Mouse (Mus musculus) liver, embryonic 14.5 days (tissue): ENCODE measurements around the gene Vegfb.

Experiments used
- CTCF ChIP-seq: IDR thresholded peaks from 2 replicates; pipeline ENCODE4 v1.5.1; 2016; ENCODE audit warnings: antibody characterized with exemption, low read depth, control low read depth
- EP300 ChIP-seq: IDR thresholded peaks from 2 replicates; pipeline ENCODE4 v1.6.1; 2016; ENCODE audit warnings: antibody characterized with exemption, low read depth

GRCm38 (mm10) chr19:6971644-6972043 lies 15.8 kb downstream of the Vegfb start:
- TF ChIP-seq CTCF, result no peak
- no peak for TF ChIP-seq EP300
